Mouse (Mus musculus) kidney, embryonic 15.5 days (tissue): ENCODE measurements around the gene Card19. TPM values are rescaled to one million over a fixed set of nuclear protein-coding genes. Genes with fewer than 3 reads are reported as not detected.

Source experiments
- ATAC-seq: fragments of 200-750 bp; cut with Nextera tagmentation; replicated peaks from 2 replicates; pipeline ENCODE4 v1.8.0; 2017; ENCODE audit warnings: moderate TSS enrichment; ENCODE audit not compliant: low FRiP score
- H3K27ac ChIP-seq: fragments of 300-500 bp; sonication (generic); 2 replicates; pipeline ENCODE4 v1.5.1; 2015; ENCODE audit warnings: mild to moderate bottlenecking, inconsistent platforms
- H3K27me3 ChIP-seq: fragments of 300-500 bp; sonication (generic); 2 replicates; pipeline ENCODE4 v1.6.1; 2015; ENCODE audit warnings: inconsistent platforms
- H3K36me3 ChIP-seq: fragments of 300-500 bp; sonication (generic); 2 replicates; pipeline ENCODE4 v1.6.1; 2015; ENCODE audit warnings: inconsistent platforms
- H3K4me1 ChIP-seq: fragments of 300-500 bp; sonication (generic); 2 replicates; pipeline ENCODE4 v1.6.1; 2015; ENCODE audit warnings: inconsistent platforms
- H3K4me2 ChIP-seq: fragments of 300-500 bp; sonication (generic); 2 replicates; pipeline ENCODE4 v1.6.1; 2015; ENCODE audit warnings: moderate library complexity, mild to moderate bottlenecking, inconsistent platforms
- H3K4me3 ChIP-seq: fragments of 300-500 bp; sonication (generic); replicated peaks from 2 replicates; pipeline ENCODE4 v1.5.1; 2015; ENCODE audit warnings: mild to moderate bottlenecking, inconsistent platforms
- H3K9ac ChIP-seq: fragments of 300-500 bp; sonication (generic); 2 replicates; pipeline ENCODE4 v1.6.1; 2015; ENCODE audit warnings: mild to moderate bottlenecking, inconsistent platforms
- H3K9me3 ChIP-seq: fragments of 300-500 bp; sonication (generic); replicated peaks from 2 replicates; pipeline ENCODE4 v1.6.1; 2016; ENCODE audit warnings: inconsistent platforms
- WGBS: fragments of 180-500 bp; shearing (Covaris S2); methylation state at CpG from one replicate; pipeline ENCODE4 v1.1.7; 2015; ENCODE audit warnings: mixed read lengths; 5-methylcytosine and 5-hydroxymethylcytosine counted together
- polyA plus RNA-seq: library from polyadenylated mRNA; unstranded; fragments of >200 nt; fragmentation: Nextera tagmentation; extraction: Ambion mirVana; gene quantifications from 2 replicates; pipeline ENCODE4 v1.2.1, GENCODE M21; 2015

Gene Card19
- polyA plus RNA-seq, 1 experiment from 2014 or later: 47.2 TPM

DNA sequence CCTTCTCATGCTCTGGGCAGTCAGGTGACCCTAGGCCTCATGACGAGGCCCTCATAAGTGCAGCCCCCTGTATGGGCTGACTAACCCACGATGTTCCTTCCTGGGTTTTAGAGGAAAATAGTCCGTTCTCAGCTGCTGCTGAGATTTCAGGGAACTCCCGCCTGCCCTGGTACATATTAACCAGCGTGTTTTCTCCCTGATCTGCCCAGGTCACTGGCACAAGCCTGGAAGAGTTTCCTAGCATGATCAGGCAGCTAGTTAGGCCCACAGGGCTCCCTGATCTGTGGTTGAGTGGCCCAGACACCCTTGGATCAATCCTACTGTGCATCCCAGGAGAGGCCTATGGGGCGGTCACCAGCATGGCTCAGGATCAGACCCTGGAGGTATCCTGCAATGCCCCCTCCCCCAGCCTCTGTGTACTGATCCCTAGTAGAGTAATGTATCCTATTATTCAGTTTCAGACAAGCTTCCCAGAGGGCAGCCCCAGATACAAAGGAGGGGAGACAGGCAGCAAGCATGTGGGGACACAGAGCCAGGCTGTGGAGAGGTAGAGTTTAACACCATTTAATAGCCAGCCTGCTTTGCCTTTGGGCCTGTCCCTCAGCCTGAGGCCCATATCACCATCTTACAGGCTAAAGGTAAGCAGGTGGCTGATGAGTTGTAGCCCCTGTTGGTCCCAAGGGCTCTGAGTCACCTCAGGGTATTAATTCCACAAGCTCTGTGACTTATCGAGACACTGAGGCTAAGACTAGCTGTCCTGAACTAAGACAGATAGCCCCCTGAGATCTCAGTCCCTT, 24.8 kb downstream of the Card19 start:
- no peak for ATAC-seq
- H3K36me3 ChIP-seq: peaks cover 13% of the 10 kb centered on the region
- 58% methylated on average over 7 of the region's 7 CpGs for WGBS
- H3K4me3 ChIP-seq: no peak overlapping the region
- H3K4me2 ChIP-seq: peak overlapping the region; percentile 20; the same call in 1 of the 2 replicates
- H3K9me3 ChIP-seq: no peaks in the 10 kb centered on the region
- 0 out of 2 replicates have a peak overlapping the region, but pooled peaks have one; percentile 12 for H3K9ac ChIP-seq
- no peaks in the 10 kb centered on the region for H3K27me3 ChIP-seq
- peaks cover 71% of the 10 kb centered on the region for H3K4me1 ChIP-seq
- H3K27ac ChIP-seq: peak overlapping the region; percentile 86

DNA sequence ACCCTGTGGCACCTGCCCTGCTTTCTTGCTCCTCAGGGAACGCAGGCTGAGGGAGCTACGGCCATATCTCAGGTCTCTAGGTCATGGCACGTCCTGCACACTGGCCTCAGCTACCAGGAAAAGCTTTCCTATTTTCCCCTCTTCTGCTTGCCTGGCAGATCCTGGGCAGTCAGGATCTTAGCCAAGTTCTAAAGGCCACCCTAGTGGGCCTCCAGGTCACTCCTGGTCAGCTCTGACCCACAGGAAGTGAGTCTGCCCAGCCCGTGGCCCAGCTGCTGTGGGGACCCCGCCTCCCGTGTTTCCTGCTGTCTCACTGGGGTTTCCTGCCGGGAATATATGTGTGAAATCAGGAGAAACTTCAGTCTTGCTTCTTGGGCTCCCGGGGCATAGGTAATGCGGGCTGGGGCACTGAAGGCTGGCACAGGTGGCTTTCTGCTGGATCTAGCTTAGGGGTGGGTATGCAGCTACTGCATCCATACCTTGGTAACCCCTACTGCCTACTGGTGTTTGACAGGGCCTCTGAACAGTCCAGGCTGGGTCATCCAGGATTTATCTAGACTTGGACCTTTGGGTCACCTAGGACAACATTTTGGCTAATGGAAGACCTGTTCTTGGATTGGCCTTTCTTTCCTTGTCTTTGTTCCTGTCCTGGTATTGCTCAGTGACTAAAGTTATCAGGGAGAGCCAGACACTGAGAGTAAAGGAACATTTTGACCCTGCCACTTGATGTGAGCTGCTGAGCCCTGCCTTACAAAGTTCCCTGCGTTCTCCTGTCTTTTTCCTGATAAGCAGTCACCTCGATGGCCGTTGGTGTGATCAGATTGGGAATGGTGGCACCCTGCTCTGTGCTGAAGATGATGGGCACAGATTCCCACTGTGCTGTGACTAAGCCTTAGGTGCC, 25.6 kb downstream of the Card19 start:
- Histone ChIP-seq H3K4me3 (no peak overlapping the region), H3K9ac (0 out of 2 replicates have a peak overlapping the region, but pooled peaks have one; percentile 12), H3K9me3 (no peaks in the 10 kb centered on the region), H3K27me3 (no peaks in the 10 kb centered on the region), H3K36me3 (peaks cover 5% of the 10 kb centered on the region), H3K4me1 (peaks cover 63% of the 10 kb centered on the region), H3K4me2 (peak overlapping the region; percentile 32), H3K27ac (peak overlapping the region; percentile 86)
- ATAC-seq: no peak
- 53% methylated on average over 12 of the region's 12 CpGs for WGBS

DNA sequence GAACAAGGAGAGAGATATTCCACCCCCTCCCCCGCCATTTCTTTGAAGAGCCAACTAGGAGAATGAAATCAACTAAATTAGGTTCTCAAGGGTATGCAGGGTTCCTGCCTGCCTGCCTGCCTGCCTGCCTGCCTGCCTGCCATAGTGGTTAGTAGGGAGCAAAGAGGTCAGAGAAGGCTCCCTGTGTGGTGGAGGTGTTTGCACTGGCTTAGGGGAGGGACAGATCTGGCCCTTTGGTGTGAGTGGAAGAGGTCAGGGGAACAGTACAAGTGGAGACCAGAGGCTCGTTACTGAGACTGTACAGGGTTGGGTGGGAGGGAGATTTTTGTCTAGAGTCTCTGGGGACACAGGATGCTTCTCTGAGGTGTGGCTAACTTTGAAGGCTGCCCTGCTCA, 26.9 kb downstream of the Card19 start:
- WGBS: 62% methylated on average over 2 of the region's 2 CpGs
- peaks cover 63% of the 10 kb centered on the region for H3K4me1 ChIP-seq
- peak overlapping the region; percentile 97 for H3K4me2 ChIP-seq
- H3K27ac ChIP-seq: no peak overlapping the region
- no peaks in the 10 kb centered on the region for H3K27me3 ChIP-seq
- no peak overlapping the region for H3K9ac ChIP-seq
- ATAC-seq: no peak
- H3K9me3 ChIP-seq: no peaks in the 10 kb centered on the region
- peak overlapping the region; percentile 84; the same call in 1 of the 2 replicates for H3K4me3 ChIP-seq
- no peaks in the 10 kb centered on the region for H3K36me3 ChIP-seq

DNA sequence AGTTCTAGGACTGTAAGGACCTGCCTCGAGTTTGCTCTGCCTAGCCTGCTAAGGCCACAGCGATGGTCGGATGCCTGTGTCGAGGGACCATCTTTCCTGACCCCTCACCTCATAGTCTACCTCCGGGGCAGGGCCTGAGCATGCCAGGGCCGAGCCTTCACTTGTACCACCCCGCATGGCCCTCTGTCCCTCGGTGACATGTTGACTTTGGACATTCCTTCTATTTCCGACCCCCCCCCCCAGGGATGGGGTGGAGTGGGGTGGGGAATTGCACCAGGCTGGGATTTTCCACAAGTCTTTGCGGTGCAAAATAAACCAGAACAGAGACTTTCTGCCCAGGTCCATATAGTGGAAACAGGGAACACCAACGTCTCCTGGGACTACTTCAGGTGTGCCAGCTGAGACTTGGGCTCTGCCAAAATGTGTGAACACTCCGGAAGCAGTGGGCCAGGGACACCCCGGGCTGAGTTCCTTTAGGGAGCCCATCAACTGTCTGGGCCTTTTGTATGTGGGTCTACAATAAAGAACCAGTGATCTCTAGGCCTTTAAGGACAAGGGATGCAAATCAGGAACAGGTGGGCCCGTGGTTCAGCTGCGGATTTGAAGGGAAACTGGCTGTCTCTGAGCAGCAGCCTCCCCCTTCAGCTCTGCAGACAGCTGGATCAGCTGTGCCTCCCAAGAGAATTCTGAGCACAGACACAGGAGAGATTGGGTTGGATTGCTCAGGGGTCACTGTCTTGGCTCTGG, 27.4 kb downstream of the Card19 start:
- H3K9me3 ChIP-seq: no peaks in the 10 kb centered on the region
- peak overlapping the region; percentile 83 for H3K9ac ChIP-seq
- no peaks in the 10 kb centered on the region for H3K27me3 ChIP-seq
- H3K4me1 ChIP-seq: peaks cover 63% of the 10 kb centered on the region
- no peaks in the 10 kb centered on the region for H3K36me3 ChIP-seq
- peak overlapping the region; percentile 97 for H3K4me2 ChIP-seq
- peak overlapping the region; percentile 84 for H3K4me3 ChIP-seq
- peak; percentile 7; the same call in 1 of the 2 replicates for ATAC-seq
- 27% methylated on average over 15 of the region's 15 CpGs for WGBS
- peak overlapping the region; percentile 82; the same call in 1 of the 2 replicates for H3K27ac ChIP-seq

DNA sequence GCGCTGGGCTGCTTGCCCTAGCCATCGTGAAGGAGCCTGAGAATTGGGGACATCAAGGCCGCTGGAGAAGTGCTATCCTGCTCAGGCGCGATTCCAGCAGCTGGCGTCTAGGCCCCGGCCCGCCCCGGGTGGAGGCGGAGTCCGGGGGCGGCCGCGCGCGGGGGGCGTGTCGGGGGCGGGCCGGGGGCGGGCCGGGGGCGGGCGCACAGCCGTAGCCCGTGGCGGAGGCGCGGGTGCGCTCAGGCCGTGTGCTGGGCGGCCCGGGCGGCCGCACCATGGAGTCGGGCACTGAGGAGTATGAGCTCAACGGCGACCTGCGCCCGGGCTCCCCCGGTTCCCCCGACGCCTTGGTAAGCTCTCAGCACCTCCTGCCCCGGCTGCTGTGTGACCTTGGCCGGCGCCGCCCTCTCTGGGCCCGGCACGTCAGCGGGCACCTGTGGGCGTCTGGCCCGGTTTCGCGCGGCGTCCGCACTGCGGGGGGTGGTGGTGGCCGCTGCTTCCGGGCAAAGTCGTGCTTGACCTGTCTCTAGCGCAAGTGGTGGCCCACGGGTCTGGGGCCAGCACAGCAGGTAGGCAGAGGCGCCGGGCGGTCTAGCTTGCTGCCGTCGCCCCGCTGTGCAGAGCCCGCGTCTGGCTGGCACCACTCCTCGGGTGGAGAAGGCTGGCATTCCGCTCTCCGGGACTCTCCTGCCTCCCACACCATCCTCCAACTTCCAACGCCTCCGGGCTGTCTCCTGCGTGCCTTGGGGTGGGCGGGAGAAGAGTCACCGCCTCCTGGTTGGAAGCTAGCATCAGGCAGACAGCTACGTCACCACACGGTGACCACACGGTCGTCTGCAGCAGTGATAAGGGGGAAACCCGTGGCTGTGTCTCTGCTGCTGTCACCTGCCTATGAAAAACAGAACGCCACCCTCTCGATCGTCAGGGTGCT, 28.3 kb downstream of the Card19 start, which contains the start of gene Ninj1:
Gene Ninj1, plus strand, starts transcription at position 198 of the 931 bp plus-strand sequence.
- H3K36me3 ChIP-seq: no peaks in the 10 kb centered on the region
- peak within 1 kb of the TSS; percentile 83 for H3K9ac ChIP-seq
- no peaks in the 10 kb centered on the region for H3K27me3 ChIP-seq
- H3K9me3 ChIP-seq: no peaks in the 10 kb centered on the region
- ATAC-seq: peak; percentile 93
- H3K27ac ChIP-seq: peak within 1 kb of the TSS; percentile 82
- peaks cover 58% of the 10 kb centered on the region for H3K4me1 ChIP-seq
- H3K4me2 ChIP-seq: peak within 1 kb of the TSS; percentile 97
- peak within 1 kb of the TSS; percentile 84 for H3K4me3 ChIP-seq
- under 1% methylated on average over 80 of the region's 87 CpGs for WGBS

DNA sequence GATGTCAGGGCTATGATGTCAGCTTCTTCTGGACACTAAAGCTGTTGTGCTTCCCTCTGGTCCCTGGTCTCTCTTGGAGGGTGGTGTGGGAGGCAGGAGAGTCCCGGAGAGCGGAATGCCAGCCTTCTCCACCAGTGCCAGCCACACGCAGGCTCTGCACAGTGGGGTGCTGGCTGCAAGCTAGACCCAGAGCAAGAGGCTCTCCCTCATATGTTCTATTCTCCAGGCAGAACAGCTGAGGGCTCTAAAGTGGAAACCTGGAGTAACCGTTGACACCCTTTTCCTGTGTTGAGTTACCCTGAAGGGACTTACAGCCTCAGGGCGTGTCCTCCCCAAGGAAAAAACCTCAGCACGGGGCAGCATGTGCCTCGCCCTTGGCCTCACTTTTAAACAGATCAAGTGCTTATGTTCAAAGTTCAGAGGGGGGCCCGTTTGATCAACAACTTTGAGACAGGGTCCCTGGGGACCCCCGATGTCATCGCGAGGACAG, 29.0 kb downstream of the Card19 start:
- 24% methylated on average over 11 of the region's 11 CpGs for WGBS
- H3K4me1 ChIP-seq: peaks cover 50% of the 10 kb centered on the region
- no peaks in the 10 kb centered on the region for H3K27me3 ChIP-seq
- H3K4me3 ChIP-seq: peak overlapping the region; percentile 84
- peak overlapping the region; percentile 63; the same call in 1 of the 2 replicates for H3K27ac ChIP-seq
- ATAC-seq: peak; percentile 13
- H3K9me3 ChIP-seq: no peaks in the 10 kb centered on the region
- peak overlapping the region; percentile 97 for H3K4me2 ChIP-seq
- H3K36me3 ChIP-seq: no peaks in the 10 kb centered on the region
- H3K9ac ChIP-seq: peak overlapping the region; percentile 40

DNA sequence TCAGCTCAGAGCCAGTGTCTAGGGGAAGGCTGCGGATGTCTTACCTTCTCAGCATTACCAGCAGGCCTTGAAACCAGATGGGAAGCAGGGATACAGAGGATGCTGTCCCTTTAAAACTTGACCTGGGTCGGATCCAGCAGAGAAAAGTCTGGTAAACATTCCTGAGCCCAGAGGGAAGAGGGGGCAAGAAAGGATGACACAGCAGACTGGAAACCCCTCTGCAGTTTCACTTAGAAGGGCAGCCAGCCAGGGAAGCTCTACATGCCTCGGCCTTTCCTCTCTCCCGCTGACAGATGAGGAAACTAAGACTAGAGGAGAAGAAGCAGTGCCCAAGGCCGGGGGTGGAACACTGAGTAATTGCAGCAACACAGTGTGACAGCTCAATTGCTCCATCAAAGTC, 32.2 kb downstream of the Card19 start:
- no peak overlapping the region for H3K9ac ChIP-seq
- H3K27ac ChIP-seq: no peak overlapping the region
- H3K27me3 ChIP-seq: no peaks in the 10 kb centered on the region
- H3K4me3 ChIP-seq: no peak overlapping the region
- 42% methylated on average over 5 of the region's 5 CpGs for whole genome bisulfite sequencing
- no peak for ATAC-seq
- no peaks in the 10 kb centered on the region for H3K9me3 ChIP-seq
- no peaks in the 10 kb centered on the region for H3K36me3 ChIP-seq
- H3K4me2 ChIP-seq: no peak overlapping the region
- H3K4me1 ChIP-seq: peaks cover 24% of the 10 kb centered on the region

DNA sequence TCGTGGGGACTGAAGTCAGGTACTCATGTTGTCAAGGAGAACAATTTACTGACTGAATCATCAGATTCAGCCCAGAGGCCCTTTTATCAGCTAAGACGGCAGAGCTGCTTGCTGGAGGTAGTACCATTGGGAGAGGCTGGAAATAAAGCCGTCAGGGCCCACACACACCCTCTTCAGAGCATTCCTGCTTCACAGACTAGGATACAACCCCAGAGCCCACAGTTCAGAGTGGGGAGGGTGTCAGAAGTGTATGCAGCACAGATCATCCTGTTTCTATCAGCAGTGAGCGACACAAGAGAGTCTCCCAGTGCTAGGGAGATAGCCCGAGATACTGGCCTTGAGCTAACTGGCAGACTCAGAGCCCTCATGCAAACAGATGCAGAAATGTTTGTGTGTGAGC, 32.7 kb downstream of the Card19 start:
- no peak for ATAC-seq
- Histone ChIP-seq H3K9ac (no peak overlapping the region), H3K36me3 (no peaks in the 10 kb centered on the region), H3K4me2 (no peak overlapping the region), H3K9me3 (no peaks in the 10 kb centered on the region), H3K4me3 (no peak overlapping the region), H3K4me1 (peaks cover 20% of the 10 kb centered on the region), H3K27ac (no peak overlapping the region), H3K27me3 (no peaks in the 10 kb centered on the region)
- 70% methylated on average over 5 of the region's 5 CpGs for WGBS

DNA sequence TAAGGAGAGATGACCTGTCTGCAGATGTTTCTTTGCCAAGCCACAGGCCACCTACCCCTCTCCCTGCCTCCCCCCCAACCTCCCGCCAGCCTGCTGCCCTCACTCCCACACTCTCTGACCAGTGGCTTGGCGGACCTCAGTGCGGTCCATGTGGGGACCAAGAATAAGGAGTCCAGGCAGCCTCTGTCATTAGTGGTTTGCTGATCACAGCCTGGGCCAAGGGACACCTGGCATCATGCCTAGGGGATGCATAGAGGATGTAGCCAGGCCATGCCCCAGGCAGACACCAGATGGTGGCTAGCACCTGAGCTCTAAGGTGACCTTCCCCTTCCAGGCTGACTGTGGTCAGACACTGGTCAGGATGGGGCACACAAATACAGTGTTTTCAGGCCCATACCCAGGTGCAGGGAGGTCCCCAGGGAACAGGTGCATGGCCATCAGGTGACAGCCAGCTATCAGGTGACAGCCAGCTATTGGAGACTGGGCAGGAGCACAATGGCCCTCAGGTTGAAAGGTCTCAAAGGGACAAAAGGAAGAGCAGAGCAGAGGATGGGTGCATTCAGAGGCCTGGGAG, 34.3 kb downstream of the Card19 start:
- Histone ChIP-seq H3K27me3 (no peaks in the 10 kb centered on the region), H3K36me3 (no peaks in the 10 kb centered on the region), H3K9me3 (no peaks in the 10 kb centered on the region), H3K27ac (no peak overlapping the region), H3K4me3 (no peak overlapping the region), H3K4me2 (no peak overlapping the region), H3K9ac (no peak overlapping the region), H3K4me1 (peaks cover 9% of the 10 kb centered on the region)
- ATAC-seq: 0 out of 2 replicates have a peak, but pooled peaks have one; percentile 22
- 59% methylated on average over 3 of the region's 3 CpGs for WGBS

DNA sequence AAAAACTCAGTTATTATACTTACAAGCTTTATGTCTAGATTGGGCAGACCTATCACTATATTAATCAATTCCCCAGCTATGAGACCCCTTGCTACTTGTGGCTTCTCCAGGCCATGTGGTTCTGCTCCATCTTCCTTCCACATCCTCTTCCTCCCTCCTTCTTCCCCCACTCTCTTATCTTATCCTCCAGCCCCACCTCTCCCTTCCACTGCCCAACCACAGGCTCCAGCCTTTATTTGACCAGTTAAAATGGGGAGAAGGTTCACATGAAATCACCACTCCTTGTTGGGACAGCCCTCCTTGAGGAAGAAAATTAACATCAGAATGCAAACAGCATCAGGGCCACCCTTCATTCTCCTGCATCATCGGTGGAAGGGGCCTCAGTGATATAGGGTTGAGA, 35.1 kb downstream of the Card19 start:
- Histone ChIP-seq H3K4me2 (no peak overlapping the region), H3K4me3 (no peak overlapping the region), H3K4me1 (0 out of 2 replicates have a peak, but pooled peaks cover 7% of the 10 kb centered on the region), H3K36me3 (no peaks in the 10 kb centered on the region), H3K9me3 (no peaks in the 10 kb centered on the region), H3K27ac (no peak overlapping the region), H3K27me3 (no peaks in the 10 kb centered on the region), H3K9ac (no peak overlapping the region)
- no peak for ATAC-seq
- WGBS: 51% methylated on average over 1 of the region's 1 CpGs
